Mouse (Mus musculus): ENCODE measurements around the gene Mrps11.
A peak's percentile ranks its signal among the peaks of the same experiment; 100 is the strongest.

The Mrps11 gene

DNA sequence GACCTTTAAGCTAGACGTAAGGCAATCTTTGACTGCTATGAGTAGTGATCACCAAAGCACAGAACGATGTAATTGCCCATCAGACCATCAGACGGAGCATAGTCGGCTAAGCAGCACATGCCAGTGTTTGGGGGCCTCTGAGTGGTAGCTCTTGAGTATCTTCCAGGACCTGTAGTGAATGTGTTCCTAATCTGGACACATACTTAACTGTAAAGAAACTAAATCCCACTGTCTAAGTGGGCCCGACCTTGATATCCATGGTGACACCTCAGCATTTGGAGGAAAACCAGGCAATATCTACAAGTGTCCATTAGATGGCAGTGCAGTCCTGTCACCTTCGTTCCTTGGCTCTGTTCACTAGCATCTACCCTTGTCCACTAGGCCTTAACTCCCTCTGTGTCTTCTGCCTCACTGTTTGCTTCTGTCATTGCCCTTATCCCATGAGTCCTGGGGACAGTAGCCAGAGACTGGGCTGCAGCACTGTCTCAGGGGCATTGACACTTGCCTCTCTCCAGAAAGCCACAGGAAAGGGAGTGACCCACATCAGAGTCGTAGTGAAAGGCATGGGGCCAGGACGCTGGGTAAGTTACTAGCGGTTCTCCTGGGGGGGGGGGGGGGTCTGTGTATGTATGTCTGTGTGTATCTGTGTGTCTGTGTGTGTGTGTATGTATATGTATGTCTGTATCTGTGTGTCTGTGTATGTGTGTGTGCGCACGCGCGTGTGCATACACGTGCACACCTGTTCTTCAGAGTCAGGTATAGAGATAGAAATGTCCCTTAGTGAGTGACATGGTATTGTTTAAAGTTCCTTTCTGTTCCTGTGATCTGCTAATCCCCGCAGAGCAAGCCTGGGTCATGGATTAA is 8.7 kb downstream of the Mrps11 start:
- DNase-seq (ENCODE audit: extremely low read depth, insufficient read length, low spot score): peak; percentile 34

DNA sequence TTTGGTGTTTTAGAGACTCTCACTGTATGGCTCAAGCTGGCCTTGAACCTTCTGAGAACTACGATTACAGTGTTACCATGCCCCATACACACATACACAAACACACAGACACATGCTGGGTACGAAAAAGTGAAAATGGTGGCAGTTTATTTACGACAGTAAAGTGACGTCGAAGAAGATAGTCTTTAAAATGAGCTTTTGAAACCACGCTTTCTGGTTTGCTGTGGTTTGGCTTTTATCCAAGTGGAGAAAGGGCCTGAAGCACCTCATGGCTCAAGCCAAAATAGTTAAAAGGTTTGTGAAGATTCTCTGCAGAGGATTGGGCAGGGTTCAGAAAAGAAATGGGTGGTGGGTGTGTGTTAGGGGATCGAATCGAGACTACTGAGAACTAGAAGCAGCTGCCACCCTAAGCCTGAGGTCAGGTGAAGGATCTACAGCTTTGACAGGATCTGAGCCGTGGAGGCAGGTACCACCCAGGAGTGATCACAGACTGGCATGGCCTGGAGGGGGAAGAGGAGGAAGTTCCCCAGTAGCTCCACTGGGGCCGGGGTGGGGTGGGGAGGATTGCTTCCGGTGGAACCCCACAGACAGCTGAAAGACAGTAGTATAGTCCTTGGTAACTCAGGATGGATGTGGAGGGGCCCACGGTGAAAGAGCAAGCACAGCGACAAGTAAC is 11.1 kb downstream of the Mrps11 start:
- no peak for DNase-seq (ENCODE audit: extremely low read depth, insufficient read length, low spot score)

DNA sequence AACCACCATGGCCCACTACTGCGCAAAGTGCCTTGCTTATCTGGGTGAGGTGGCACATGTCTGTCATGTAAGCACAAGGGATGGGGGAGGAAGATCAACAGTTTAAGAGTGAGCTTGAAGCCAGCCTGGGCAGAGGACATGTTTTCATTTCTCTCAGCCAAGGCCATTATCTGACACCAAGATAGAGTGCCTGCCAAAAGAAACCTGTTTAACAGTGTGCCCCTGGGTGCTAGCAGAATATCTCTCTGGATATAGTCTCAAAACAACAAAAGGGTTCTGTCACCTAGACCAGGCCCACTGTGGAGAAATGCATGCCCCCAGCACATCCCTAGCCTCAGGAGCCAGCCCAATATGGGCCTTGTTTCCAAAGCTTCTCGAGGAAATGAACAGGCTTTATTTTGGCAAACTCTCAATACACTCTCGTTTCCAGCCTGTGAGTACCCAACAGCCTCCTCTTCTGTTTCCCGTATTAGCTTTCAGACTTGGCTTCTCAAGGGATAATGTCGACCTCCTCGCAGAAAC is 11.7 kb downstream of the Mrps11 start:
- no peak for DNase-seq (ENCODE audit: extremely low read depth, insufficient read length, low spot score)

DNA sequence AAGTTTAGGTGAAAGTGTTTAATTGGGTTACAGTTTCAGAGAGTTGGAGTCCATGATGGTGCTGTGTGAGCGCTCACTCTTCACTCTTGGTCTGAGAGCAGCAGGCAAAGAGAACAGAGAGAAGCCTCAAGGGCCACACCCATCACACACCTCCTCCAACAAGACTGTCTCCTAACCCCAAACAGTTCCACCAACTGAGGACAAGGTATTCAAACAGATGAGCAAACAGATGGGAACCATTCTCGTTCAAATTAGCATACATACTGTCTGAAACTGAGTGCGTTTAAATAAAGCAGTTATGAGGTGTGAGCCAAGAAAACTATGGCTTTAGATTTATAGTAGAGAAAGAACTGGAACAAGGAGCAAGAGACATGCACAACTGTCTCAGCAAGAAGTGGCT is 13.7 kb downstream of the Mrps11 start:
- DNase-seq (ENCODE audit: extremely low read depth, insufficient read length, low spot score): no peak

DNA sequence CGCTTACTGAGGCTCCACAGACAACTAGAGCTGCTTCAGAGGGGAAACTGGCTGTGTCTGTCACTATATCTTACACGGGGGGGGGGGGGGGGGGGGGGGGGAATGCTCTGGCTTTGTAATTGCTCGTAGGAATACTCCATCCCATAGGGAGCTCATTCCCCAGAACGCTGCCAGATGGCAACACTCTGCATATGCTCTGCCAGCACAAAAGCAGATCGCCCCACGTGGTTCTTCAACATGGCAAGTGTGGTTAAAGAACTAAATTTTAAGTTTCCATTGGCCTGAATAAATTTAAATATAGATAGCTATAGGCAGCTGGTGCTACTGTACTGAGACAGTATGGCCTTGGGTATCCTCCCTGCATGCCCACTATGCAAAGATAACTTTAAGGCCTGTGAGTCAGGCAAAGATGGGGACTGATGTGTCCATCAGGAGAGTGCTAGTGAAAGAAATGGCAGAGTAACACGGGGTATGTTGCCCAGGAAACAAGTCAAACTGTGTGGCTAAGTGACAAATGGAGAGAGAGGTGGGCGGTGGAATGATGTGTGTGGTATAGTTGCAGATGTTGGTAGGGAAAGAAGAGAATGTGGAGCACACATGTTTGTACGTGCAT is 15.0 kb downstream of the Mrps11 start:
- DNase-seq (ENCODE audit: extremely low read depth, insufficient read length, low spot score): no peak

DNA sequence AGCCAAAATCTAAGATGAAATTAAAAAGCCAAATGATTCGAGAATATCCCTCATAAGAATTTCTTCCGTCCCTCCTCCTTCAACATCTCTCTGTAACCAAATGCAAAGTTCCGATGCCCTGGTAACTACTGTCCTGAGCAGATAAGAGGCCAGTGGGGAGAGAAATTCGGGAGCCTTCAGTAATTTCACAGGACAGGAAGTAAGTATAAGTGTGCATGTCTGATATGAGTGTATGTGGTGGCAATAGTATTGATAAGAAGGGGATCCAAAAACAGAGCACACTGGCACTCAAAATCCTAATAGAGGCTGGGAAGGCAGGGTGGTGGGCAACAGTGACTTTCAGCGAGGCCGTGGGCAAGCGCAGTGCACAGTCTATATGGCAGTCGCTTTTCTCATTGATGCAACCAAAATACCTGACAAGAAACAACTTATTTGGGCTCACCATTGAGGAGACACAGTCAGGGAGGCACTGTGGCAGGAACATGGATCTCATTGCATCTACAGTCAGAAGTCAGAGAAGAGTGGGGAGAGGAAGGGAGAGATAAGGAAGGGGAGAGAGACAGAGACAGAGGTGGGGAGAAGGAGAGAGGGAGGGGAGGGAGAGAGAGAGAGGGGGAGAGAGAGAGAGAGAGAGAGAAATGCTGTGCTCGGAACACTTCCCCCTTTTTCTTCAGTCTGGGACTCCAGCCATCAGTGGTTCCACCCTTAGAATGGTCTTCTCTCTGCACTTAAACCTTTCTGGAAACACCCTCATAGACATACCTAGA is 17.0 kb downstream of the Mrps11 start:
- DNase-seq (ENCODE audit: extremely low read depth, insufficient read length, low spot score): no peak

DNA sequence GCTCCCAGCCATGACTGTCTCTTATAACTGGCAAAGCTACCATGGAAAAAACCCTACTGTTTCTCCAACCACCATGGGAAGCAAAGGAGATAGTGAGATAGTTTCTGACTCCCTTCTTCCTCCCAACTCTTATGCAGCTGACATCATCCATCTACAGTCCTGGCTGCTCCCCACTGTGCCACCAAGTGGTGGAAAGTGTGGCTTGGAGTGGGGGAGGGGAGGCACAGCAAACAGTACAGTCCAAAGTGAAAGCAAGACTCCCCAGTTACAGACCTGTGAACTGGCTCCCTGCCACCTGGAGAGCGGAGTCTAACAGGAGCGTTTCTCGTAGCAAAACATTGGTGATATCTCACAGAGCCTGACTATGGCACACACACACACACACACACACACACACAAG is 20.9 kb downstream of the Mrps11 start:
- DNase-seq (ENCODE audit: extremely low read depth, insufficient read length, low spot score): no peak

DNA sequence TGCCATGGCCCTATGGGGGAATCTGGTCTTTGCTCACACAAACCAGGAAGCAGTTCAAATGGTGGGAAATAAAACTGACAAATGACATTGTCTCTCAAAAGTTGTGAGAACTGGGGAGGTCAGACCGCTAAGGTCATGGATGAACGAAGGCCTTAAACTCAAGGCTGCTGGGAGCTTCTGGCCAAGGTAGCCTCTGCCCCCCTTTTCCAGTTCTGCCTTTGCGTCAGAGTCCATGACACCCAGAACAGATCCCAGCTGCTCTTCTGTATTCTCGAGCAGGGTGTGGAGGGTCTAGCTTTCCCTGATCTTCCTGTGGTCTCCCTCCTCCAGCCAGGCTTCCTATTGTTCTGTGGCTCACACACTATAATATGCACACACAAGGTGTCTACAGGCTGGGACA is 24.3 kb downstream of the Mrps11 start:
- DNase-seq (ENCODE audit: extremely low read depth, insufficient read length, low spot score): no peak

DNA sequence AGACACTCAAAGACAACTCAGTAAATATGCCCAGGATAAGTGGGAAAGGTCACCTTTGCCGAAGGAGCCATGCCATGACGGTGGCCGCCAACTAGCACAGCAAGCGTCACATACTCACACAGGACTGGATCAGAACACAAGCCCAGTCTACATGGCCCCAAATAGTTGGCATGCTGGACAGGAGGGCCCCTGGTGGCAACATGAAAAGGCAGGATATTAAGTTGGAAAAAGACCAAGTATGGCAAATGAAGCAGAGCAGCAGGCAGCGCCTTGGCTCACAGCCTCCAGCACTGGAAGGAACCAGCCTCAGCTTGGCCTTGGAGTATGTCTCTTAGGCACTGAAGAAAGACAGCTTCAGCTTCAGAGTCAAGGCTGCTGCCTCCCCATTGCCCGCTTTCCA is 30.9 kb downstream of the Mrps11 start:
- no peak for DNase-seq (ENCODE audit: extremely low read depth, insufficient read length, low spot score)

DNA sequence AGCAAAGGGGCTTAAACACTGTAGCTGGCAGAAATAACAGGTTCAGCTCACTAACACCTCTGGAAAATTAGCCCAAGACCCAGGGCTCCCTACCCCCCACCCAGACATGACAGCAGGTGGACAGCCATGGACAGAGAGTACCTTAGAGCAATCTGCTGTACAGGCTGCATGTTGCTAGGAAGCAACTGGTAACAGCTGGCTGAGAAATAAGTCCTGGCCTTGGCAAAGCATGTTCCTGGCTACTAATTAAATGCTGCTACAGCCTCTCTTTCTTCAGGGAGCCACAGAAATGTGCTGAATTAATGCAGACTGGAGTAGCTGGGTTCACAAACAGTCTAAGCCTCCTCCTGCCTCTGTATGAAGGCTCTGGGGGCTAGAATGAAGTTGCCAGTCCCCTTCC is 31.8 kb downstream of the Mrps11 start:
- DNase-seq (ENCODE audit: extremely low read depth, insufficient read length, low spot score): no peak

DNA sequence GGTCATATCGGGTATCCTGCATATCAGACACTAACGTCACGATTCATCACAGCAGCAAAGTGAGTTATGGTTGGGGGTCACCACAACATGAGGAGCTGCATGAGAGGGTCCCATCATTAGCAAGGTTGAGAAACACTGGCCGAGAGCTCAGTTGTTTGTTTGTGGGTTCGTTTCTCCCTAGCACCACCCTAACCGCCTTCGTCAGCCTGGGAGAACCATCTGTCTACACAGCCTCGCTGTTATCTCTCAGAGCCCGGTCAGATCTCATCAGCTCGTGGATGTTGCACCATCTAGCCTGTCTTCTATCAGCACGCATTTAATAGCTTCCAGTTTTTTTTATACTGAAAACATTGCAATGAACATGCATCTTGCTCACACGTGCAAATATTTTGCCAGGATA is 35.4 kb downstream of the Mrps11 start:
- no peak for DNase-seq (ENCODE audit: extremely low read depth, insufficient read length, low spot score)

DNA sequence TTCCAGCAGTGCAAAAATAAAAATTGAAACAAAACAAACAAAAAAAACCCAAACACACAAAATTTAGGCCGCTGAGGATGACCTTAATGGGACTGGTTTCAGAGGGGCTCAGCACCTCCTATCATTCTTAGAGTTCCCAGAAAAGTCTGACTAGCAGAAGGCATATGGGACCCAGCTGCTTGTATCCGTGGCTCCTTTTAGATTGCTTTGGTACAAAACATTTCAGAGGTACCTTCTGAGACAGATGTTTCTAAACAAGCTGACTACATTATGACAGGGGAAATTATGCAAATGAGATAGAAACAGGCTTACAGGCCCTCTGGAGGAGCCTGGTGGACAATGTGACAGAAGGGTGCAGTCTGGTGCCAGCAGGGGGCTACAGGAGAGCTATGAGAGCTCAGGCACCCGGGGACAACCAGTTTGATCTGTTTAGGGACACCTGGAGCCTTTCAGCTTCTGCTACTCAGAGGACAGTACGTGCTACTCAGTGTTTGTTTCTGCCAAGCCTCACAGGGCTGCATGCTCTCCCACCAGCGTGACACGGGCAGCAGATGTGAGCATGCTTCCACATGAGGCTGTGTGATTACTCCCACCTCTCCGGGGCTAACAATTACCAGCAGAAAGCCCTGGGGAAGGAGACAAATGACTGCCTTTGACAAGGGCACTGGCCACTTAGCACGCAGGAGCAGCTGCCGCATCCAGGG is 43.9 kb downstream of the Mrps11 start:
- DNase-seq (ENCODE audit: extremely low read depth, insufficient read length, low spot score): no peak

DNA sequence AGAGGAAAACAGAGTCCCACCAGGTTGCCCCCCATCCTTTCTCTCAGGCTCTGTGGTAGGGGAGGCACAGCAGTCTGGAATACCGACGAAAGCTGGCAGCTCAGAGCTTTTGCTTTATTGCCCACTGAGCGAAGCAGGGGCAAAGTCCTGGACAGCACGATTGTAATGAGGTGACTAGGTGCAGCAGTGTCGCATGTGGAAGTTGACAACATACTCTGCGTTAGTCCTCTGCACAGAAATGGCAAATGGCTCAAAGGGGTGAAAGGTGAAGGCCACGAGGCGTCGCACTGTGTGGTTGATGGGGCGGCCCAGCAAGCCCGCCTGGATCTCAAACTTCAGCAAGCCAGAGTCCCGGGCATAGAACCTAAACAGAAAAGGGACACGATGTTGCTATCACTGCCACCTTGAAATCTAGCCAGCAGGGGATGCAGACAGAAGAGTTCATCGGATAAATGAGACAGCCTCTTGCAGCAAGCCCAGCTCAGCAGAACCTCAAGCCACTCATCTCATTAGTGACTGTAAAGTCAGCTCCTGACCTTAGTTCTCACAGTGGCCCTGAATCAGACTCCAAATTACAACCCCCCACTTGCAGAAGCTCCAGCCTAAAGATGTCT is 44.9 kb downstream of the Mrps11 start:
- no peak for DNase-seq (ENCODE audit: extremely low read depth, insufficient read length, low spot score)

DNA sequence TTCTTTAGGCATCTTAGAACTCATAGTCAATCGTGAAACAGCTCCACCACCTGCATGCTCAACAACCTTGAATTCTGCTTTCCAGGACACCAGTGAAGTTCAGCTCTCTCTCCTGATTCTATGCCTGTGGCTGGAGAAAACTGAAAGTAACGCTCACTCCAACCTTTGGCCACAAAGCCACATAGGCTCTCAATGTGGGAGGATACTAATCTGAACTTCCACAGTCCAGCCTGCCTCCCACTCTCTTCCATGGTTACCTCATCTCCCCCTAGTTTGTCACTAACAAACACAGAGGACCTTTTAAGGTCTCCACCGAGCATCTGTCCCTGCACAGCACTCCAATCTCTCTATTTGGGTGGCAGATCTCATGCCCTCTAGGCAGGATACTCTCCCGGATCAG is 52.7 kb downstream of the Mrps11 start:
- DNase-seq (ENCODE audit: extremely low read depth, insufficient read length, low spot score): no peak

DNA sequence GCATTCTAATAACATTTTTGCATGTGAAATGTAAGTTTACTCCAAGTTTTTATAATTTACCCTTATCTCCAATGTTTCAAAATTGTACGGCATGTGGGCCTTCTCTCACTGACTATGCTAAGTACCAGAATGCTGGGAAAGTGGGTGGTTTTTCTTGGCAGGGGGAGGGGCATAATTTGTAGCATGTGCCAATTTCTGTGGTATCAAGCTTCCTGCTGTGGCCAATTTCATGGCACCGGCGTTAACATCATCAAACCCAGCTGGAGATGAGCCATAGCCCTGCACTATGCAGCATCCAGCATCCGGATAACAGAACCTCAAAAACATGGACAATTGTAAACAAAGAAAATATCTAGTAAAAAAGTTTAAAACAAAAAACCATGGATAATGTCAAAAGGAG is 54.3 kb downstream of the Mrps11 start:
- no peak for DNase-seq (ENCODE audit: extremely low read depth, insufficient read length, low spot score)

DNA sequence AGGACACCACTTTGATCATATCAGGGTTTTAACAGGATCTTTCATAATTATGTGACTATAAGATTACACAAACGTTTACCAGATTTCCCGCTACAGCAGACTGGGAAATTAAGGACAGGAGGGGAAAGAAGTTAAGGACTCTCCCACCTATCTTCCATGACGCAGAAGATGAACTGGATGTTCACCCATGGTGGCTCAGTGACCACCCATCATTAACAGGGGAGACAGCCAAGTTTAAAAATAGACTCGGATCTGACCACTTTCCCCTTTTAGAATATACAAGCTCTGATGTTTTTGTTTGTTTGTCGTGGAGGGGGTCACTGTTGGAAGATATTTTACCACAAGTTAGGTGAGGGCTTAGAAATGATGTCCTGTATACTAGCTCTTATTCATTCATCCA is 58.7 kb downstream of the Mrps11 start:
- no peak for DNase-seq (ENCODE audit: extremely low read depth, insufficient read length, low spot score)
